Mouse (Mus musculus) liver, adult 2 months (tissue): ENCODE measurements around the gene Pigm. TPM values are rescaled to one million over a fixed set of nuclear protein-coding genes. Genes with fewer than 3 reads are reported as not detected.

Experiments used
- DNase-seq: peaks from one replicate; pipeline ENCODE4 v3.0.0-alpha.2; 2011; ENCODE audit warnings: low read depth, low spot score; ENCODE audit errors: extremely low read depth
- H3K27ac ChIP-seq: fragments of 200-500 bp; replicated peaks from 2 replicates; pipeline ENCODE4 v1.5.1; 2012; ENCODE audit warnings: low read depth, mild to moderate bottlenecking, control low read depth, inconsistent platforms, low read length; ENCODE audit not compliant: insufficient read depth
- H3K27me3 ChIP-seq: fragments of 200-500 bp; 2 replicates; pipeline ENCODE4 v1.6.1; 2012; ENCODE audit warnings: mild to moderate bottlenecking, moderate library complexity, low read length, inconsistent platforms; ENCODE audit not compliant: control insufficient read depth, insufficient read depth
- H3K36me3 ChIP-seq: fragments of 200-500 bp; 2 replicates; pipeline ENCODE4 v1.6.1; 2012; ENCODE audit warnings: low read length, inconsistent platforms; ENCODE audit not compliant: control insufficient read depth, insufficient read depth
- H3K4me1 ChIP-seq: fragments of 200-500 bp; 2 replicates; pipeline ENCODE4 v1.6.1; 2011; ENCODE audit warnings: low read length; ENCODE audit not compliant: control insufficient read depth, insufficient read depth
- H3K4me3 ChIP-seq: fragments of 200-500 bp; 2 replicates; pipeline ENCODE4 v1.5.1; 2011; ENCODE audit warnings: low read depth, mild to moderate bottlenecking, control low read depth, low read length, moderate library complexity; ENCODE audit not compliant: insufficient read depth
- H3K79me2 ChIP-seq: fragments of 200-500 bp; 2 replicates; pipeline ENCODE4 v1.6.1; 2012; ENCODE audit warnings: inconsistent platforms, mild to moderate bottlenecking, low read length, moderate library complexity; ENCODE audit not compliant: control insufficient read depth, insufficient read depth
- H3K9ac ChIP-seq: fragments of 200-500 bp; 2 replicates; pipeline ENCODE4 v1.6.1; 2012; ENCODE audit warnings: low read depth, mild to moderate bottlenecking, control low read depth, inconsistent platforms, low read length
- CTCF ChIP-seq: fragments of 200-500 bp; IDR thresholded peaks from 2 replicates; pipeline ENCODE4 v1.5.1; 2011; ENCODE audit warnings: low read depth, low read length, control low read depth
- POLR2A ChIP-seq: fragments of 200-500 bp; IDR thresholded peaks from 2 replicates; pipeline ENCODE4 v1.6.1; 2011; ENCODE audit warnings: low read length, control low read depth; ENCODE audit not compliant: insufficient read depth; ENCODE audit errors: extremely low read depth
- WGBS: fragments of 180-500 bp; shearing (Covaris S2); methylation state at CpG from one replicate; pipeline ENCODE4 v1.1.7; 2018; 5-methylcytosine and 5-hydroxymethylcytosine counted together
- polyA plus RNA-seq: library from polyadenylated mRNA; depleted of rRNA; stranded (reverse); fragments of >200 nt; gene quantifications from 2 replicates; pipeline ENCODE4 v1.2.3, GENCODE M21; 2012
- total RNA-seq: library from RNA; depleted of rRNA; stranded (reverse); fragments of >200 nt; gene quantifications from 2 replicates; pipeline ENCODE4 v1.2.3, GENCODE M21; 2014

Pigm gene
- total and polyA plus RNA-seq, 2 experiments: 3.7 to 4.4 TPM

- no peaks in the 10 kb centered on the region for H3K27me3 ChIP-seq
- no peak for TF ChIP-seq CTCF
- no peak for TF ChIP-seq POLR2A
- peaks cover 9% of the 10 kb centered on the region for H3K36me3 ChIP-seq
- H3K4me3 ChIP-seq: no peak overlapping the region
- H3K4me1 ChIP-seq: peaks cover 3% of the 10 kb centered on the region; the same call in 1 of the 2 replicates
- DNase-seq: no peak
- no peak overlapping the region for H3K27ac ChIP-seq
- WGBS: 78% methylated on average over 10 of the region's 10 CpGs
- peaks cover 6% of the 10 kb centered on the region; the same call in 1 of the 2 replicates for H3K79me2 ChIP-seq
- H3K9ac ChIP-seq: no peak overlapping the region
Measured at GRCm38 (mm10) chr1:172380066-172380465, 3.7 kb downstream of the Pigm start.

GRCm38 (mm10) chr1:172382090-172382489, 5.7 kb downstream of the Pigm start:
- Histone ChIP-seq H3K36me3 (peaks cover 9% of the 10 kb centered on the region), H3K27ac (no peak overlapping the region), H3K9ac (no peak overlapping the region), H3K4me1 (peaks cover 3% of the 10 kb centered on the region; the same call in 1 of the 2 replicates), H3K4me3 (no peak overlapping the region), H3K27me3 (no peaks in the 10 kb centered on the region), H3K79me2 (no peaks in the 10 kb centered on the region; the same call in 1 of the 2 replicates)
- DNase-seq: no peak
- 95% methylated on average over 1 of the region's 1 CpGs for WGBS
- no peak for TF ChIP-seq POLR2A
- TF ChIP-seq CTCF: no peak

GRCm38 (mm10) chr1:172387246-172387645, 10.9 kb downstream of the Pigm start:
- Histone ChIP-seq H3K79me2 (no peaks in the 10 kb centered on the region), H3K4me3 (no peak overlapping the region), H3K36me3 (peaks cover 2% of the 10 kb centered on the region; the same call in 1 of the 2 replicates), H3K27me3 (no peaks in the 10 kb centered on the region), H3K9ac (no peak overlapping the region), H3K27ac (no peak overlapping the region), H3K4me1 (no peaks in the 10 kb centered on the region)
- WGBS: 87% methylated on average over 5 of the region's 5 CpGs
- no peak for TF ChIP-seq CTCF
- TF ChIP-seq POLR2A: no peak
- DNase-seq: no peak

DNA sequence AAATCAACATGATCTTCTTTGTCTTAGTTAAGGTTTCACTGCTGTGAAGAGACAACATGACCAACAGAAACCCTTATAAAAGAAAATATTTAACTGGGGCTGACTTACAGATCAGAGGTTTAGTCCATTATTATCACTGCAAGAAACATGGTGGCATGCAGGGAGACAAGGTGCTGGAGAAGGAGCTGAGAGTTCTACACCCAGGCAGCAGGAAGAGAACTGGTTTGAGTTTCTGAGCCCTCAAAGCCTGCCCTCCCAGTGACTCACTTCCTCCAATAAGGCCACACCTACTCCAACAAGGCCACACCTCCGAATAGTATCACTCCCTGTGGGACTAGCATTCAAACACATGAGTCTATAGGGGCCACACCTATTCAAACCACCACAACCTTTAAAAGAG, 14.4 kb downstream of the Pigm start:
- no peak overlapping the region for H3K4me3 ChIP-seq
- DNase-seq: no peak
- H3K36me3 ChIP-seq: no peaks in the 10 kb centered on the region
- no peaks in the 10 kb centered on the region for H3K4me1 ChIP-seq
- no peak overlapping the region for H3K9ac ChIP-seq
- TF ChIP-seq POLR2A (no peak), CTCF (no peak)
- no peaks in the 10 kb centered on the region for H3K79me2 ChIP-seq
- 64% methylated on average over 1 of the region's 1 CpGs for WGBS
- H3K27me3 ChIP-seq: no peaks in the 10 kb centered on the region
- H3K27ac ChIP-seq: no peak overlapping the region

DNA sequence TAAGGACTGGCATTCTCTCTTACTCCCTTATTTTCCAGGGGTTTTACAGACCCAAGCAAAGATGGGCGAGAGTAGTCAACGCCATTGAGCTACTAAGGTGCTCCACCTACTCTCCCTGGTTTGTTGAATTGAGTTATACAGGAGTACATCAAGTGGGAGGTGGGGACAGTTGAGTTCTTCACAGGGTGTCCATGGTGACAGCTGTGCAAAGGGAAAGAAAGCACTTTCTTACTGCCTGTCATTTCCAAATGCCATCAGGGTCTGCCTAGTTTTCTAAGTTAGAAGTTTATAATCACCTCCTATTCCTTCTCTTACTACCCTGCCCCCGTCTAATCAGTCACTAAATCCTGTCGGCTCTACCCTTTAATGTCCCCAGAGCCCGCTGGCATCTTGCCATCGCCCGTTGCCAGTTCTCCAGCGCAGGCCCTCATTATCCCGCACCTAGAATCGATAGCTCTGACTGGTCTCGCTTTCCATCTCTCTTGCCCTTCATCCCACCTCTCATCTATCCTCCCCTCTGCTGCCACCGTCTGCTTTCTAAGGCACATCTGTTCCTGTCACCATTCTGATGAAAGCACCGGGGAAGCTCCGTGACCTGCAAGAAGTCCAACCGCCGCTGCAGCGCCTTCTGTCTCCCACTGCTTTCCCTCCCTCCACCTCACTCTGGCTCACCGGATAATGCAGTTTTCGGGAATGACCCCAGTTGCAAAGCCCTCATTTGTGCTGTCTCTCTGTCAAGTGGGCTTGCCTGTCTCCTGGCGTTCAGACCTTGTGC, 15.6 kb downstream of the Pigm start:
- Histone ChIP-seq H3K4me1 (no peaks in the 10 kb centered on the region), H3K9ac (no peak overlapping the region), H3K27me3 (no peaks in the 10 kb centered on the region), H3K36me3 (no peaks in the 10 kb centered on the region), H3K27ac (no peak overlapping the region), H3K4me3 (no peak overlapping the region), H3K79me2 (no peaks in the 10 kb centered on the region)
- WGBS: 36% methylated on average over 20 of the region's 20 CpGs
- no peak for DNase-seq
- TF ChIP-seq POLR2A: no peak
- no peak for TF ChIP-seq CTCF

DNA sequence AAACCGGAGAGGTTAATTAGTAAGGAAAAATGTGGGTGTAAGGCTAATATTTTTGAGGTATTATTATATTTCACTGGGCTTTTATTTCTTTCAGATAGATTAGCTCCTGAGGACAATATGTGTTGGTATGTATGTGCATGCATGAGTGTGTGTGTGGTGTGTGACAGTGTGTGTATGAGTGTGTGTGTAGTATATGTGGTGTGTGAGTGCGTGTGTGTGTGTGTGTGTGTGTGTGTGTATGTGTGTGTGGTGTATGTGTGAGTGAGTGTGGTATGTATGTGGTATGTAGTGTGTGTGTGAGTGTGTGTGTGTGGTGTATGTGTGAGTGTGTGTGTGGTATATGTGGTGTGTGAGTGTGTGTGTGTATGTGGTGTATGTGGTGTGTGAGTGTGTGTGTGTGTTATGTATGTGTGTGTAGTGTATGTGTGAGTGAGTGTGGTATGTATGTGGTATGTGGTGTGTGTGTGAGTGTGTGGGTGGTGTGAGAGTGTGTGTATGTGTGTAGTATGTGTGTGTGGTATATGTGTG, 16.4 kb downstream of the Pigm start:
- Histone ChIP-seq H3K36me3 (no peaks in the 10 kb centered on the region), H3K27ac (no peak overlapping the region), H3K4me3 (no peak overlapping the region), H3K79me2 (no peaks in the 10 kb centered on the region), H3K4me1 (no peaks in the 10 kb centered on the region), H3K27me3 (no peaks in the 10 kb centered on the region), H3K9ac (no peak overlapping the region)
- TF ChIP-seq CTCF (no peak), POLR2A (no peak)
- no peak for DNase-seq
- 92% methylated on average over 2 of the region's 2 CpGs for WGBS
